Mouse (Mus musculus) stomach, postnatal 0 days (tissue): ENCODE measurements around the gene Morc3. TPM values are rescaled to one million over a fixed set of nuclear protein-coding genes. Genes with fewer than 3 reads are reported as not detected.

ENCODE experiments used
- ATAC-seq: fragments of 200-750 bp; cut with Nextera tagmentation; 2 replicates; pipeline ENCODE4 v1.8.0; 2017; ENCODE audit not compliant: low FRiP score, low TSS enrichment
- DNase-seq: peaks from one replicate; pipeline ENCODE4 v3.0.0-alpha.2; 2016; ENCODE audit warnings: low spot score
- H3K27ac ChIP-seq: fragments of 300-500 bp; sonication (generic); replicated peaks from 2 replicates; pipeline ENCODE4 v1.5.1; 2014; ENCODE audit warnings: mild to moderate bottlenecking, control low read depth
- H3K27me3 ChIP-seq: fragments of 300-500 bp; sonication (generic); 2 replicates; pipeline ENCODE4 v1.6.1; 2014; ENCODE audit warnings: low read length; ENCODE audit not compliant: control insufficient read depth, insufficient read depth
- H3K36me3 ChIP-seq: fragments of 300-500 bp; sonication (generic); 2 replicates; pipeline ENCODE4 v1.6.1; 2014; ENCODE audit warnings: low read length, mixed read lengths; ENCODE audit not compliant: control insufficient read depth, insufficient read depth
- H3K4me1 ChIP-seq: fragments of 300-500 bp; sonication (generic); replicated peaks from 2 replicates; pipeline ENCODE4 v1.6.1; 2014; ENCODE audit warnings: antibody characterized with exemption; ENCODE audit not compliant: control insufficient read depth, insufficient read depth
- H3K4me2 ChIP-seq: fragments of 300-500 bp; sonication (generic); replicated peaks from 2 replicates; pipeline ENCODE4 v1.6.1; 2014; ENCODE audit warnings: low read depth, mild to moderate bottlenecking, control low read depth, moderate library complexity
- H3K4me3 ChIP-seq: fragments of 300-500 bp; sonication (generic); 2 replicates; pipeline ENCODE4 v1.5.1; 2014; ENCODE audit warnings: low read depth, low read length, control low read depth
- H3K9ac ChIP-seq: fragments of 300-500 bp; sonication (generic); 2 replicates; pipeline ENCODE4 v1.6.1; 2014; ENCODE audit warnings: mild to moderate bottlenecking, low read length, control low read depth, mixed read lengths
- H3K9me3 ChIP-seq: fragments of 300-500 bp; sonication (generic); 2 replicates; pipeline ENCODE4 v1.6.1; 2016; ENCODE audit warnings: low read length; ENCODE audit not compliant: control insufficient read depth
- CTCF ChIP-seq: IDR thresholded peaks from 2 replicates; pipeline ENCODE4 v1.5.1; 2016; ENCODE audit warnings: antibody characterized with exemption, low read depth, mild to moderate bottlenecking, moderate library complexity
- EP300 ChIP-seq: optimal IDR thresholded peaks from 2 replicates; pipeline ENCODE3; 2016; ENCODE audit warnings: antibody characterized with exemption
- WGBS: fragments of 180-500 bp; shearing (Covaris S2); extraction: QIAGEN DNeasy Blood & Tissue Kit; methylation state at CpG from one replicate; pipeline ENCODE4 v1.1.7; 2014; 5-methylcytosine and 5-hydroxymethylcytosine counted together
- polyA plus RNA-seq: library from polyadenylated mRNA; unstranded; fragments of >200 nt; fragmentation: Nextera tagmentation; extraction: Ambion mirVana; gene quantifications from 2 replicates; pipeline ENCODE4 v1.2.1, GENCODE M21; 2015

Gene Morc3
- polyA plus RNA-seq, 1 experiment from 2014 or later = 17.9 TPM

DNA sequence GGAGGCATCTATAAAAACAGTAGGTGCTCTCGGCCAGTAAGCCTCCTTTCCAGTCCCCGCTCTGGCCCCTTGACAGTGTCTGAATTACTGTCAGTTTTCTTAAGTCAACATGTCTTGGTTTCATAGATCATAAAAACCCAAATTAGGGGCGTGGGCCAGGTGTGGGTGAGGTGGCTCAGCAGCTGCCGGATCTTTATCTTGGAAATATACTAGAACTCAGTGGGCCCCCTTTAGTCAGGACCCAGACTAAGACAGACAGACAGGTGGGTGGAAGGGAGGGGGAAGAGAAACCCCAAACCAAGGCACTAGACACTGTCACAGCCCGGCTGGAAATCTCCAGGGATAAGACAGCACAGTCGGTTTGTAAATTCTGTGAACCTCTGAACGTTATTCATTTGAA is 91.9 kb downstream of the Morc3 start:
- Histone ChIP-seq H3K9ac (no peak overlapping the region), H3K4me2 (no peak overlapping the region), H3K4me1 (no peaks in the 10 kb centered on the region), H3K36me3 (no peaks in the 10 kb centered on the region), H3K4me3 (no peak overlapping the region), H3K27ac (no peak overlapping the region), H3K9me3 (no peaks in the 10 kb centered on the region), H3K27me3 (no peaks in the 10 kb centered on the region)
- ATAC-seq (no peak), DNase-seq (no peak)
- 55% methylated on average over 7 of the region's 7 CpGs for WGBS
- TF ChIP-seq EP300 (no peak), CTCF (no peak)

Other genes with a start within 250 kb of the Morc3 start
- gene Setd4, start 228.1 kb upstream of the Morc3 start, polyA plus RNA-seq = 20.9 and 24.7 TPM in 2 replicates
- gene Cbr1, start 226.3 kb upstream of the Morc3 start, polyA plus RNA-seq = 411 and 426 TPM in 2 replicates
- gene Gm5678, start 204.0 kb upstream of the Morc3 start, polyA plus RNA-seq = 7.7 and 8.0 TPM in 2 replicates
- gene Cbr3, start 148.9 kb upstream of the Morc3 start, polyA plus RNA-seq = 208 and 229 TPM in 2 replicates
- gene Dop1b, start 120.2 kb upstream of the Morc3 start, polyA plus RNA-seq = 20.1 and 20.9 TPM in 2 replicates
- 18.9 and 19.8 TPM in 2 replicates for gene Chaf1b, start 51.8 kb downstream of the Morc3 start, polyA plus RNA-seq
- gene Cldn14, start 176.7 kb downstream of the Morc3 start, polyA plus RNA-seq = 0.10 TPM in 1 of 2 replicates, not detected in the other